Mouse (Mus musculus) natural killer cell, adult 2 months (primary cell): Measurements from ENCODE around the gene Sytl2.

Experiments used
- DNase-seq, 2 experiments: peaks; one replicate each; pipeline ENCODE4 v3.0.0; 2022; ENCODE audit warnings: low spot score in 2 of 2

The Sytl2 gene

GRCm38 (mm10) chr7:90301942-90302646 is at the start of gene Sytl2:
TSS of gene Sytl2 (plus strand) at chr7:90302252.
- peak; percentile 60 to 71 for DNase-seq

GRCm38 (mm10) chr7:90252946-90253345 is 49.1 kb upstream of the Sytl2 start:
- no peak for DNase-seq

GRCm38 (mm10) chr7:90258701-90259100 is 43.4 kb upstream of the Sytl2 start:
- DNase-seq: no peak

GRCm38 (mm10) chr7:90259899-90260298 is 42.2 kb upstream of the Sytl2 start:
- DNase-seq: no peak

- no peak for DNase-seq
Measured at GRCm38 (mm10) chr7:90261902-90262599, 40.0 kb upstream of the Sytl2 start.

- DNase-seq: peak; percentile 45 to 57
Measured at GRCm38 (mm10) chr7:90265289-90265970, 36.6 kb upstream of the Sytl2 start, which contains the start of gene Ccdc83. TSS of gene Ccdc83 (minus strand) at chr7:90265777.

GRCm38 (mm10) chr7:90270141-90270540 is 31.9 kb upstream of the Sytl2 start:
- DNase-seq: no peak

- DNase-seq: no peak
Measured at GRCm38 (mm10) chr7:90274561-90275100, 27.4 kb upstream of the Sytl2 start.

GRCm38 (mm10) chr7:90277246-90277645 is 24.8 kb upstream of the Sytl2 start:
- no peak for DNase-seq

- no peak for DNase-seq
Measured at GRCm38 (mm10) chr7:90277769-90278168, 24.3 kb upstream of the Sytl2 start.

GRCm38 (mm10) chr7:90279136-90279535 is 22.9 kb upstream of the Sytl2 start:
- DNase-seq: no peak

- DNase-seq: peak; percentile 46 to 53
Measured at GRCm38 (mm10) chr7:90280274-90280875, 21.7 kb upstream of the Sytl2 start.

- no peak for DNase-seq
Measured at GRCm38 (mm10) chr7:90280878-90281277, 21.2 kb upstream of the Sytl2 start.

- DNase-seq: no peak
Measured at GRCm38 (mm10) chr7:90281759-90282546, 20.1 kb upstream of the Sytl2 start.

- no peak for DNase-seq
Measured at GRCm38 (mm10) chr7:90282786-90283185, 19.3 kb upstream of the Sytl2 start.

- DNase-seq: no peak
Measured at GRCm38 (mm10) chr7:90284793-90285192, 17.3 kb upstream of the Sytl2 start.

- no peak for DNase-seq
Measured at GRCm38 (mm10) chr7:90291885-90292284, 10.2 kb upstream of the Sytl2 start.

GRCm38 (mm10) chr7:90302647-90303552 is 848 bp downstream of the Sytl2 start:
- DNase-seq: peak; percentile 39 to 49

GRCm38 (mm10) chr7:90306079-90306478 is 4.0 kb downstream of the Sytl2 start:
- DNase-seq: no peak

GRCm38 (mm10) chr7:90306968-90307367 is 4.9 kb downstream of the Sytl2 start:
- DNase-seq: no peak
